Comparison of ENCODE assay signal across 24 mouse cellular contexts in genomic region chr13:93888916-93889315, GRCm38 (mm10).
DNase-seq lines count a peak whose midpoint lies in the region; ATAC-seq lines count a peak whose summit lies in the region.
"Had no signal": no experiment of that assay in that cellular context is flagged by ENCODE, and none has a peak within 500 bp of the region (broad histone marks: within the 10 kb centered on the region; RNA-seq: fewer than 3 reads in every experiment).

No protein-coding gene starts in this region.

- H3K4me1 ChIP-seq in limb, embryonic 12.5 days (replicated peaks): peaks cover 11% of the 10 kb centered on the region
- no peaks in the 10 kb centered on the region for H3K4me1 ChIP-seq in embryonic facial prominence, embryonic 10.5 days
- H3K4me1 ChIP-seq: embryonic facial prominence, embryonic 13.5 days had no signal

- no peak overlapping the region for H3K4me2 ChIP-seq in limb, embryonic 12.5 days
- H3K4me2 ChIP-seq: embryonic facial prominence, embryonic 13.5 days; forebrain, embryonic 12.5 days; heart, embryonic 15.5 days; hindbrain, embryonic 14.5 days; liver, embryonic 11.5 days; midbrain, embryonic 11.5 days had no signal

- H3K27ac ChIP-seq in limb, embryonic 12.5 days: peak overlapping the region; percentile 59; the same call in 1 of the 2 replicates
- H3K27ac ChIP-seq in embryonic facial prominence, embryonic 10.5 days (replicated peaks): no peak overlapping the region
- H3K27ac ChIP-seq: embryonic facial prominence, embryonic 13.5 days; forebrain, embryonic 12.5 days; heart, embryonic 15.5 days; hindbrain, embryonic 14.5 days; left cerebral cortex, adult 2 months had no signal

- no peak overlapping the region for H3K4me3 ChIP-seq in limb, embryonic 12.5 days (replicated peaks)
- H3K4me3 ChIP-seq in embryonic facial prominence, embryonic 10.5 days: no peak overlapping the region
- H3K4me3 ChIP-seq: embryonic facial prominence, embryonic 13.5 days; erythroblast, embryonic 14.5 days; forebrain, embryonic 12.5 days; heart, embryonic 15.5 days; left cerebral cortex, adult 2 months had no signal

- DNase-seq in cerebellum, adult 11 months: peak; percentile 13
- no peak for DNase-seq in cerebellum, postnatal 4 days (ENCODE audit: low spot score in 2 of 2)
- DNase-seq in brain, adult 2 months (ENCODE audit: low read depth, low spot score): peak; percentile 61
- peak; percentile 51 for DNase-seq in cerebellum, adult 9-11 months
- DNase-seq in embryonic facial prominence, embryonic 10.5 days (ENCODE audit: low spot score): no peak
- no peak for DNase-seq in layer of hippocampus, postnatal 36 days
- DNase-seq: adrenal gland, postnatal 36 days; gastrocnemius, postnatal 36 days; heart, postnatal 36 days; kidney, adult 8-10 months; layer of hippocampus, adult 9-11 months; liver, postnatal 0 days; lung, postnatal 14 days; thymus, adult 18-20 months; thymus, postnatal 4 days had no signal

- ATAC-seq in limb, embryonic 12.5 days (ENCODE audit: insufficient number of reproducible peaks, insufficient read depth, low FRiP score, low TSS enrichment, low read depth): no peak
- ATAC-seq: liver, postnatal 0 days had no signal

- WGBS in limb, embryonic 12.5 days: 70% methylated on average over 3 of the region's 3 CpGs
- 82% methylated on average over 3 of the region's 3 CpGs for WGBS in embryonic facial prominence, embryonic 10.5 days

- no peaks in the 10 kb centered on the region for H3K36me3 ChIP-seq in limb, embryonic 12.5 days
- no peaks in the 10 kb centered on the region for H3K36me3 ChIP-seq in embryonic facial prominence, embryonic 10.5 days (replicated peaks)
- H3K36me3 ChIP-seq: forebrain, embryonic 12.5 days; heart, embryonic 15.5 days had no signal

- no peaks in the 10 kb centered on the region for H3K27me3 ChIP-seq in limb, embryonic 12.5 days
- H3K27me3 ChIP-seq in embryonic facial prominence, embryonic 10.5 days (replicated peaks; ENCODE audit: low read depth, poor library complexity, severe bottlenecking): no peaks in the 10 kb centered on the region
- H3K27me3 ChIP-seq: embryonic facial prominence, embryonic 13.5 days; forebrain, embryonic 12.5 days; heart, embryonic 15.5 days had no signal

- H3K9me3 ChIP-seq in limb, embryonic 12.5 days: no peaks in the 10 kb centered on the region
- H3K9me3 ChIP-seq in embryonic facial prominence, embryonic 10.5 days: no peaks in the 10 kb centered on the region
- H3K9me3 ChIP-seq: embryonic facial prominence, embryonic 13.5 days; forebrain, embryonic 12.5 days; heart, embryonic 15.5 days had no signal

- no peak overlapping the region for H3K9ac ChIP-seq in limb, embryonic 12.5 days (replicated peaks)
- H3K9ac ChIP-seq: embryonic facial prominence, embryonic 13.5 days; forebrain, embryonic 12.5 days; heart, embryonic 15.5 days; hindbrain, embryonic 14.5 days; liver, postnatal 0 days had no signal

Comparison
In these comparisons a context has a peak if more than half of its experiments do, and no peak if none do; other contexts are left out.
1. DNase-seq: peak in cerebellum, adult 11 months (single experiment), brain, adult 2 months (single experiment) and cerebellum, adult 9-11 months (single experiment); none in cerebellum, postnatal 4 days (0 of 2), embryonic facial prominence, embryonic 10.5 days (single experiment) and layer of hippocampus, postnatal 36 days (0 of 2).